Mouse (Mus musculus) c-Kit-positive CD71-positive TER-119-positive erythroid progenitor cells, embryonic 14.5 days (primary cell): ENCODE measurements around the gene Clspn.

ENCODE experiments used
- DNase-seq: peaks from one replicate; pipeline ENCODE4 v3.0.0-alpha.2; 2013; ENCODE audit warnings: low spot score

The Clspn gene

GRCm38 (mm10) chr4:126637446-126637845, 80.7 kb downstream of the Clspn start:
- DNase-seq, result no peak

GRCm38 (mm10) chr4:126639339-126639738, 82.6 kb downstream of the Clspn start:
- no peak for DNase-seq

GRCm38 (mm10) chr4:126641901-126642300, 85.2 kb downstream of the Clspn start:
- no peak for DNase-seq
